Mouse (Mus musculus) mesoderm, embryonic 11.5 days (tissue): Measurements from ENCODE around the gene Pde8b.
A peak's percentile ranks its signal among the peaks of the same experiment; 100 is the strongest.

ENCODE experiments used
- DNase-seq: peaks from one replicate; pipeline ENCODE4 v3.0.0-alpha.2; 2012; ENCODE audit warnings: low read depth, low spot score

Pde8b gene

DNA sequence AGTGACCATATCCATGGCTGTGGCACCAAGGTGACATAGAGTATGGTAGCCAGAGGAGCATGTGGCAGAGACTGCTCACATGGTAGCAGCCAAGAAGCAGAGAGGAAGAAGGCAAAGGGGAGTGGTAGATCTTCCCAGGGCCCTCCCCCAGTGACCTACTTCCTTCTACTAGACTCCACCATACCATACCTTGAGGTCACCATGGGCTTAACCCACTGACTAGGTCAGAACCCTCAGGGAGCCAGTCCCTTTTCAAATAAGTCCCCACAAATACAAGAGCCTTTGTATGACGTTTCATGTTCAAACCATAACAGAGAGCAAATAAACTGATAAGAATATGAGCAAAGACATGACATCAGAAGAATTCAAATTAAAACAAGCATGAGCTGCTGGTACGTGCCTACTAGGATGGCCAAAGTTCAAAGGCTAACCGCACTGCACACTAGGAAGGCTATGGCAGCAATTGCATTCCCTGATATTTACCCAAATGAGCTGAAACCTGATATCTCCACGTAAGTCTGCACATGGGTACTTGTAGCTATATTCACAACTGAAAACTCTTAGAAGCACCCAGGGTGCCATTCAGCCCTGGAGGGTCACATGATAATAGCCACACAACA, 109.6 kb downstream of the Pde8b start:
- DNase-seq, result no peak

DNA sequence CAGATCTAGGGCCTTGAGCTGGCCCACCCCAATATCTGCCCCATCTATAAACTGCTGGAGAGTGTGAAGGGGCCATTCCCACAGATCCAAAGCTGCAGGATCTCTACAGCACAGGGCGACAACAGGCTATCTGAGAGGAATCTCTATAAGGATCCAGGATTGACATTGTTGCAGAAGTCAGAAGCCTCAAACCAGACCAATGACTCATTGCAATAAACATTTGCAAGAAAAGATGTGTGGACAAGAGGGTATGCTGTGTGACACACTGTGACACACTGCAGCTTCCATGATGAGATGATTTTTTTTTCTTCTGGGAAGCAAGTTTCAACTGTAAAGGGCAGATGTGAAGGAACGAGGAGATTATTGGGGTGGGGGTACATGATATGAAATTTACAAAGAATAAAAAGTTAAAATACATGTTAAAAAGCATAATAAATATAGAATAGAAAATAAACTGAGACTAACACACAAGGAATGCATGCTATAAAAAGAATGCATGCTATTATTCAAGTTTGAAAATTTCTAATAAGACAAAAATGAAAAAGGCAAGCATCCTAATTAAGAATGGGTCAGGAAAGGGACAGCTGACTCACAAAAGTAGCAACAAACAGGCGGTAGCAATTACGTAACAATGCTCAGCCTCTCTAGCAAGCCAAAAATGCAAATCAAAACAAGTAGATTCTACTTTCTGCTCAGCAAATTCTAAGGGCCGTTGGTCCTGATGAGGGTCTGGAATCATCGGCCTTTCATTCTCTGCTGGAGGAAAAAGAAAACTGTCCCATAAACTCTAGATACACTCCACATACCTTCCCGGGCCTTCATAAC, 114.6 kb downstream of the Pde8b start:
- DNase-seq, result no peak

DNA sequence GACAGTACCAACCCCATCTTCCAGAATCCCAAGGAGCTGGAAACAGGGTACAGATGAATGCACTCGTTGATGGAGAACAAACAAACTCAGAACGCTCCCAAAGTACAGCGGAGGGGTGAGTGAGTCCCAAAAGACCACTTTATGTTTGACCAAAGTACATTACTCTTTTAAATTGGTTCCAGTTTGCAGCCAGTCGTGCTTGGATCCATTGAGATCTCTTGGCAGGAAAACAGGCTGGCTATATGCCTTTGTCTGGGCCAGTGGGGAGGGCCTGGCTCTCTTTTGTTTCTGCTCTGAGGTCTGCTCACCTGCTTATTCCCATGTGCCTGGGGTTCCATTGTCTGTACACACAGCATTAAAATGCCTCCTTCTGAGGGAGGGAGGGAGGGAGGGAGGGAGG, 118.3 kb downstream of the Pde8b start:
- peak; percentile 21 for DNase-seq

DNA sequence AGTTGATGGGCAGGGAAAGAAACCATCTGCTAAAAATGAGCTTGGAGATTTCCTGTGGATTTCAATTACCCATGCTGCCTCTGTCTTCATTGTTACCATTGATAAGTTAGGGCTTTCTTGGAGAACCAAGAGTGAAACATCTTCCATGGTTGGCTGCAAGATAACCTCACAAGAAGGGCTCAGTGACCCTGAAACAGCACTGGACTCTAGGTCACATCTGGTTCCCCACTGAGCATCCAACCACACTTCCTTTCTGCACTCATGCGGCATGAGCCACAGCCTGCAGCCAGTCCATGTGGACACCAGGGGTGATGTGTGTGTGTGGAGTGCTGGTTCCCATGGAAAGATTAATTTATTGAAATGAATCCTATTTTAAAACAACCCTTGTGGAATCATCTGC, 119.1 kb downstream of the Pde8b start:
- DNase-seq, result peak; percentile 61

DNA sequence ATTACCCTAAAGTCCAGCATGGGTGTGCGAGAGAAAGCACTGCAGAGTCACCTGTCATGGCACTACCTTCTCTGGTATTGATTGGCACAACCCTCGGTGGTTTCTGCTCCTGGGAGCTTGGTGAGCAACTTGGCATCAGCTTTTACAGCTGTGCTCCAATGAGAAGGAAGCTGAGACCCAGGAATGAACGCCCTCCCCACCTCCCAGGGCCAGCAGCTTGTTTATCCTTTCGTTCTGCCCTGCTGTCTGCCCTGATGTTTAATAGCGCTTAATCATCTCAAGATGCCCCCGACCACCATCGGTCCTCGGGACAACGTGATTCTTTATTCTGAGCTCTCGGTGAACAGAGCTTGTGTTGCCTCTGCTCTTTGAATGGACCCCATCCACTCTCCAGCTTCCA, 122.8 kb downstream of the Pde8b start:
- DNase-seq, result no peak

DNA sequence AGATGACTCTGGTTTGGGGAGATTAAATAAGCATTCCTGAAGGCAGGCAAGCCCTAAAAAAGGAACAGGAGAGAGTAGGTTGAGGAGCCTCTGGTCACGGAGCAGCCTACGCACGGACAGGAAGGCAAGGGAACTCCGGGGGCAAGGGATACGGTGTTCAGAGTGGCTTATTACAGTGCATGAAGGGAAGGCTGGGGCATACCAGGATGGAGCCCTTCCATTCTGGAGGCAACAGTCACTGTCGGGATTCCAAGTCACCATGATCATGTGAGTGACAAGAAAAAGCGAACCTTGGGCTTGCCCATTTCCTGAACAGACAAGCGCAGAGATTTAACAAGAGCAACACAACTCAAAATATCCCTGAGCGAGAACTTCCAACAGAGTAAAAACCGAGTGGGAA, 123.3 kb downstream of the Pde8b start:
- DNase-seq, result no peak

DNA sequence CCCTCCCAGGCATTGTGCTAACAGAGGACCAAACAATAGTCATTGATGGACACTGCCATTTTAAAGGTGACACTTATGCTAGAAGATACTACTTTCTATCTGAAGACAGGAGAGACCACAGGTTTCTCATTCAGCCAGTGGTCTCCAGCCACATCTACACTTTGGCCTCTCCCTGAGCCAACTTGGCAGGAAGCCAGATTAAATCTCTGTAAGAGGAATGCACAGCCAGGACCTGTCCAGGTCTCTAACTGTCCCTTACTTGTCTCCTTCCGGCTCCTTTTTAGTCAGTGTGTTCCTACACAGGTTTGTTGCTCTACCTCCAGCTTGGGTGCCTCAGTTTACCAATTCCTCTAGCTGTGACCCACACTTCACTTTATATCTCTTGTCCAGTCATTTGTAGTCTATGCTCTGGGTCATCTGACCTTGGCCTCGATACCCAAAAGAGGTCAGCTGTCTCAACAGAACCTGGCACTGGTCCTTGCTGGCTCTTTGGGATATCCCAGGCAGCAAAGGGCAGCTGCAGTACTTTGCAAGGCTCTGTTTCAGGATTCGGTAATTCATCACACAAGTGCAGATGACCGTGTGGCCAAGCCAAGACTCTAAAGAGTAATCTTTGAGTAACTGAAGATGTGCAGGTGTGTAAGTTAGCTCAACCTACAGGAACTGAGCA, 124.5 kb downstream of the Pde8b start:
- DNase-seq, result no peak

DNA sequence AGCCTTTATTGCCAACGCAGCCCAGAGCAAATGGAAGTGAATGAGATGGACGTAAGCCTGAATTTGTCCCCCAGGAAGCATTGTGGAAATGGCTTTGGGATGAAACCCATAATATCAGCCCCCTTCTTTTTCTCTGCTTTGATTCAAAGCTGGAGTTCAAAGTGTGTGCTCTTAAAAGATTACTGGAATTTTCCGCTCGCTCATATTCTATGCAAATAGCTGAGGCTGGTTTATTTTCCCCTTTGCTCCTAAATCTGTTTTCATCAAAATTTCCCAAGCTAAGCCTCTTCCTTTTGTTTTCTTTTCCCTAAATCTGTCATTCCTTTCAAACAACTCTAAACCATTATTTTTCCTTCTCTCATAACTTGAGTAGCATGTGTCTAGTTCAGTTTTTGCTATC, 129.6 kb downstream of the Pde8b start:
- no peak for DNase-seq

DNA sequence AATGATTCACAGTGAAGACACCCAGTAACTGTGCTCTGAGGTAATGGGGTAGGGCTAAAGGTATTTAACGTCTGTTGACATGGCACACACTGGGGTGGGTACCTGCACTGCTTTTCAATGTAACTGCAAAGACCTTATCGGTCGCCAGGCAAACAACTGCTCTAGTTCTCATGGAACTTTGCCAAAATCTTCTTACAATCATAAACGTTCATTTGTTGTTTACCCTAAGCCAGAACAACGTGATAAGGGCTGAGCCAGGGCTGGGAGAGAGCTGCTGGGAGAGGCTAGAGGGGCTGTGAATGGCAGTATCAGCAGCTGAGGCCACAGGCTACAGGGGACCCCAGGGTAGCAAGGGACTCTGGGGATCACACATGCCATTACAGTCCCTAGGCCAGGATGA, 136.4 kb downstream of the Pde8b start:
- no peak for DNase-seq

DNA sequence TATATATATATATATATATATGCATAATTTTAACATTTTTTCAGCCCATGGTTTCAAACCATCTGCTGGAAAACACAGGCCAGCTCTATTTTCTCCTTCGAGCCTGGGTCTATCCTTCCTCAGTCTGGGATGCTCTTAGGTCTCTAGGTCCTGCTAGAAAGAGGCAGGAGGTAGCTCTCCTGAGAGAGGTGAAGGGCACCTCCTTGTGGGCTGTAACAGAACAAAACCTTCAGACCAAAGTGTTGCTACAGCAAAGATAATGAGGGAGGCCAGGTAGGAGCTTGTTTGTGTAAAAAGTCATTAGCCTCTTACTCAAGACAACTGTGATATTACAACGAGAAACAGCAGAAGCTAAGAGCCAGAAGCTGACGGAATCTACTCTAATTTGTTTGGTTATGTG, 140.6 kb downstream of the Pde8b start:
- no peak for DNase-seq

DNA sequence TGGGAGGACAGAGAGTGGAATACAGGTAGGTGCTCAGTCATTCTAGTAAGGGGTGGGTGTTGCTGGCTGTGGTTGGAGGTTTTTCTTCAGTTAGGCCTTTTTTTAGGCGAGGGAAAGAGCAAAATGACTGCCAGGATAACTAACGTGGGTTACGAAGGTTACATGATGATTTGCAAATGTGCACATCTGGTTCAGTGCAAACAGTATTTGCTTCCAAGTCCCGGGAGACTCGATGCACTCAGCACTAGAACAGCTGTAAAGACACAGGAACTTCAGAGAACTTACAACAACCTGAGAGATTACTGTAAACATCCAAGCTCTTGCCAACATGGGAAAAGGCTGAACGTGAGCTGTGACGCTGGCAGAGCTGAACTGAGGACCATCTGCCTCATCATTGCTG, 142.1 kb downstream of the Pde8b start:
- no peak for DNase-seq

DNA sequence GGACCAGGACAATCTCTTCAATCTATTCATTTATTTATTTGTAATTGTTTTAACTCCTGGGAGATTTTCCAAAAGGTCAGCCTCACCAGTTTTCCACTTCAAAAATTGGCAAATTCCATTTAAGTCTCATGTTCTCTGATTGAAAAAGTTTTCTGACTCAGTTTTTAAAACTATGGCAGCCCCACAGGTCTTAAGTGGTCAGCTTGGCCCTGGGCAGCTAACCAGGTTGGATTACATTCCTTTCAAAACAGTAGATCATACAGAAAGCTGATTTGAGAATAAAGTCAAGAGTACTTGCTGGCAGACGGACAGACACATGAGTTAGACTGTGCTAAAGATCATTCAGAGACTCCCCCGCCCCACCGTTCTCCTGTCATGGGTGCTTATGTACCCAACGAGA, 145.3 kb downstream of the Pde8b start:
- DNase-seq, result no peak

DNA sequence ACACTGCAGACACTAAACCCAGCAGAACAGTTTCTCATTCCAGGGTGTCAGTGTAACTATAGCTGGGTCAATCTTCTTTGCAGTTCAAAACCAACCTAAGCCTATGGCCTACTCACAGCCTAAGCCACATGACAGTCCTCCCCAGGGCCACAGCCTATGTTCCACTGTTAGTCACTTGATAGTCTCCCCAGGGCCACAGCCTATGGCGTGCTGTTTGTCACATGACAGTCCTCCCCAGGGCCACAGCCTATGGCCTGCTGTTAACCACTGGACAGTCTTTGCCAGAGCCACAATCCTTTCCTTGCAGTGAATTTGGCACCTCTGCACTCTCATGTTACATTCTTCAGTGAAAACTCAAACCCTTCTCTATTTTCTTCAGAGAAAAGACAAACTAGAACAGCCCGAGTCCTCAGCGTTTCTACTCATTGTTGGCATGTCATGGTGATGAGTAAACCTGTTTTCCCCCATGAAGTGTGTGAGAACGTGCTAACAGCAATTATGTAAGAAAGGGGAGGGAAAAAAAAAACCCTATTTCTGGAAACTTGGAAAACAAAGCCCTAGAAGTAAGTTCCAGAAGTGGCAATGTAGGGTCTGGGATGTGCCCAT, 147.0 kb downstream of the Pde8b start:
- DNase-seq, result no peak

DNA sequence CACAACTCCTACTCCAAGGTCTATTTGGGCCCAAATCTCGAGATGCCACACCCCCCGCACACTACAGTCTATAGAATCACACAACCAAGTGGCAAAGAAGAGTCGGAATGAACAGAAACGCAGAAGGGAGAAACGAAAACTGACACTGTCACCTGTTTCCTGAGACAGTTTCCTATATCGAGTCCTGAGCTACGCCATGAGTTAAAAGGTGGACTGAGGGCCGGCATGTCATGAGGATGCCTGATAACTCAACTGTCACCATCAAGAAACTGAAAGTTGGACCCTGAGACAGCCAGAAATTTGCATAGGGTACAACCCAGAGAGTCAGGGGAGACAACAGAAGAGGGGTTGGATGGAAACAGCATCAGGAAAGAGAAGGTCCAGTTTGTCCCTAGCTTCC, 148.8 kb downstream of the Pde8b start:
- DNase-seq, result no peak

DNA sequence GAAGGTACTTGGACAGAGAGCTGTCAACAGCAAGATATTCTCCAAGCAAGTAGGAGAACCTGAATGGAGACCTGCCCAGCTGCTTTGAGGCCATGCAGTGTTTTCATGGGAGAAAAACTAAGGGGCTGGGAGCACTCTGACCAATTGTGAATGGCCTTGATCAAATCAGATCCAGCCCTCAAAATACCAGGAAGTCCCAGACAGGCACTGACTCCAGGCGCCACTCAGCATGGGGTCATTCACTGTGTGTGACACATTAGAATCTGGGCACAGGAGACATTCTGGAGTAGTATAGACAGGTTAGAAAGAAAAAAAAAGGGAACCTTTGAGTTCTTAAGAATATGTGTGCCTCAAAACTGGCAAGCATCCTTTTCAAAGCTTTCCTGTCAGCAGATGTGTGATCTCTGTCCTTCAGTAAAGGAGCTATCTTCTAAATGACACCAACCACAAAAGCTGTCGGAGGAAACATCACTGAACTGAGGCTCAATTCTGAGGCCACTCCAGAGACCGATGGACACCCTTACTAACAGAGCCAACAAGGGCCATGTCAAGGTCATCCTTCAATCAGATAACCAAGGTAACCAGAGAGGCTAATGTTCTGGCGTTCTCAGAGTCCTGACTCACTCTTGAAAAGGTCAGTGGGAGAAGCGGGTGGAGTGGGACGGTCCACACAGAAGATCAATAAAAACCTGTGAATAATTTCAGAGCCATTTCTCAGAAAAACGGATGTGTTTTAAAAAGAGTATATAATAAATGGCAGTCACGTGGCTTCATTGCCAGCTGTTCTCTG, 151.0 kb downstream of the Pde8b start:
- no peak for DNase-seq

DNA sequence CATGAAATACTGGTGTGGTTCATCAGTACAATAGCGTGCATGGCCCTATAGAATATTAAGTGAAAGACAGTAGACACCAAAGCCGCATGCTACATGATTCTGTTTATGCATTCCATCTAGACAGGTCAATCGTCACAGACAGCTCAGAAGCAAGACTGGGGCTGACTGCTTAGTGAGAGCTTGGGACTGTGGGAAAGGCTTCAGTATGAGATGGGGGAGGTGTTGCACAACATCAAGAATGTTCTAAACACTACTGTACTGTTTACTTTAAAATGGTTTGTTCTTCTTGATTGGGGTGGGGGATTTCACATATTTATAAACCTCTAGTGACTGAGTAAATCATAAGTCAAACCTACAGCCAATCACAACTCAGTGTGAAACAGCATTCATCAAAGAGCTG, 153.5 kb downstream of the Pde8b start:
- no peak for DNase-seq

DNA sequence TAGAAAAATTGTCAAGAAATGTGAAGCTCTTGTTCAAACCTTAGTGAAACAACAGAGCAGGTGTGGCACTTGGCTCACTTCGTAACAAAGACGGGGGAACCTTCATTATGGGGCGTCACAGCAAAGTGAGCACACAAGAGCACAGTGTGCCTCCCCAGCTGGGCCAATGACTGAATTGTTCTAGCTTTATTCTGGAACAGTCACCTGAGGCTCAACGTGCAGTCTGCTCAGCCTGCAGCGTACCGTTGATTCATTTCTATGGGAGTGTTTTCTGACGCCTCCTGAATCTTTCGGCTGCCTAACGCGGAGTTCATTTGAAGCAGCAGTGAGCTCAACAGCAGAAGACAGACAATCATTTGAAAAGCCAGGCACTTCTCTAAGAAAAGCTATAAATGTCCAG, 154.3 kb downstream of the Pde8b start:
- no peak for DNase-seq

DNA sequence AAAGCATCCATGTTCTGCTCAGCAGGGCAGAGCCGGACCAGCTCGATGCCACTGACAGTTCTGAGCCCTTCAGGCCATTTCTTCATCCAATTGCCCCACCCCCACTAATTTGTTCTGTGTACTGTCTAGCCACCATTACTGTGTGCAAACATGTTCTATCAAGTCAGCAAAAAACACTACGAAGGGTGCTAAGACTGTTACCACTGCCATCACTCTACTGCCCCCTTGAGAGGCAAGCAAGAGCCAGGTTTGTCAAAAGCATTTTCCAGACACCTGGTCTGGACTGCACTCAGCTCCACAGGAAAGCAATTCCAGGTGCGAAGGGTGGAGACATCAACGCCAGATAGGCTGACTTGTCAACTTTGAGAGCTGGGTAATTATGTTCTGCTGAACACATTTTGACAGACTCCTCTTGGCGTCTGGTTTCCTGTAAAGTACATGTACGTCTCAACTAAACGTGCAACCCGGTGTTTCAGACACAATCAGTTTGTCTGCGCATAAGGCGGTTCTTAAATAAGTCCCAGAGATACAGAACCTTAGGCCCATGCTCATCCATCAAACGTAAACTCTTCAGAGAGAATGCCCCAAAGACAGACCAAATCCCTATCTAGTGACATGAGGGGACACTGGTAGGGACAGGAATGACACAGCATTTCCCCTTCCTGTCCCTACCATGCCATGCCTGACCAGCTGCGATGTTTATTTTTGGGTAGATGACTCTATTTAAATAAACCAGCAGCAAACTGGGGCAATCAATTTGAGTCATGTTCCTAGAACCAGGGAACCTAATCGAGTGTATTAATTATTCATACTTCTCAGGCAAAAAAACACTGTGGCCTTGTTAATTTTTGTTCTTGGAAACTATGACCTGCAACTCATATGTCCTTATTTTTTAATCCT, 158.3 kb downstream of the Pde8b start:
- no peak for DNase-seq

DNA sequence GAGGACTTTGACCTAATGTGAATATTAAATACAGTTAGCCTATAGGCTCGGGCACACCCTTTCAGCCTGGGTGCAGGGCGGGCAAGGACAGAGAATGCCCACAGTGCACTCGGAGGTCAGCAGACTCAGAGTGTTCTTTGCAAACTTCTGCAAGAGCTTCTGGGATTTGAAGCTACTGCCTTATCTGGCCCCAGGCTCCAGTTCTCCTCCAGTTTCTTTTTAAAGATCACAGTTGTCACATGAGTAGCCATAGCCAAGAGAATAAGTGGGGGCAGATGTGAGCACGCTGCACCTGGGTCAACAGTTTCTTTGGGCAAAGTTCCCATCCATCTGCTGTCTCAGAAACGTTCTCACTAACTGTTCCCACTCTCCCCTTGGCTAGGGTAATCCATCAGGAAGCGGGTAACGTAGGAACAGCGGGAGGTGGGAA, 162.8 kb downstream of the Pde8b start:
- DNase-seq, result no peak

DNA sequence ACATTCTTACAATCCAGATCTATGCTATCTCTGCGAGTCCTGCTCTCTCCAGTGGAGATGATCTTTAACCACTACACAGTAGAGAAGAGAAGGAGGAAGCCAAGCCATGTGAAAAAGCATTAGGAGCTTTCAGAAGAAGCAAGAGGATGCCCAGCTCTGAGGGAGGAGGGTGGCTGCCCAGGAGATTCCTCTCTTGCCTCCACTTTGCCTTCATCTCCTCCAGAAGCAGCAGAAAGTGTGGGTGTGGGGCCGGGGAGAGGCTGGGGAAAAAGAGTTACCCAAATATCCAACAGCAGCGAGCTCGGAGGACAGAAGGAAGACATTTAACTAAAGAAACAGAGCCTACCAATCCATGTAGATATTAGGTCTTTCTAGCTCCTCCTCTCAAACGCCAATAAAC, 164.1 kb downstream of the Pde8b start:
- no peak for DNase-seq

DNA sequence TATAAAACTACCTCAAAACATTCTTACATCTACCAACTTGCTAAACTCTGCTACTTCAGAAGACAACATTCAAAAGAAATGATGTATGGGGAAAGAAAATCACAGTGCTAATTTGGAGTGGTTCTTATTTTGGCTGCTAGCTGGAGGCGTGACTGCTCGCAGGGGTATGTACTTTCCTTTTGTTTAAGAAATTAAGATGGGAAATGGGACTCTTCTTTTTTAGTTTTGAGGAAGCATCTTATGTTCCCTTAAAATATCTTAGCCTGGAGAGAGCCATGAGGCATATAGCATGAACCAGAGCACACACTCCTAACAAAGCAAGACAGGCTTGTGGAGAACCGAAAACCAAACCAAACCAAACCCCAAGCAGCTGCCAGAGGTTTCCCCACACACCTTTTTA, 167.5 kb downstream of the Pde8b start:
- DNase-seq, result no peak
